Mouse (Mus musculus) WW6 (cell line): ENCODE results near the gene Taz.

ENCODE experiments used
- DNase-seq: peaks from one replicate; pipeline ENCODE4 v3.0.0-alpha.2; 2013; ENCODE audit warnings: low read depth, low spot score

Taz gene

GRCm38 (mm10) chrX:74281732-74282394 lies at the start of gene Taz, which contains the start of gene Dnase1l1:
Taz (plus strand) TSS chrX:74281912.
Dnase1l1 (minus strand) TSS chrX:74282337.
- DNase-seq, result no peak

DNA sequence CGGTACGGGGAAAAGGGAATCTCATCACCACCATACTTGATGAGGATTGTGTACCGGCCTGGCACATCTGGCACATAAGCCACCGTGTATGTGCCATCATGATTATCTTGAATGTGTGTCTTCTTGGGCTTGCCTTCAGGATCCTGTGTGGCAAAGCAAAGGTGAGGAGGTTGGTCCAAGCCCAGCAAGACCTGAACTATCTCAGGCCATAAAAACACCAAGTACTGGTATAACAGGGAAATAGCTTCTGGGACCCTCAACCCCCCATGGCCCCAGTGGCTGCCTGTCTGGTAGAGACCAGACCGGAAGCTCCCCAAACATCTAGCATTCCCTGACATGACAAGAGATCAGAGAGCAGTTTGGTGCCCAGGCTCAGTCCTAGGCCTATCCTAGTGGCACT lies 48.5 kb upstream of the Taz start:
- DNase-seq, result no peak

DNA sequence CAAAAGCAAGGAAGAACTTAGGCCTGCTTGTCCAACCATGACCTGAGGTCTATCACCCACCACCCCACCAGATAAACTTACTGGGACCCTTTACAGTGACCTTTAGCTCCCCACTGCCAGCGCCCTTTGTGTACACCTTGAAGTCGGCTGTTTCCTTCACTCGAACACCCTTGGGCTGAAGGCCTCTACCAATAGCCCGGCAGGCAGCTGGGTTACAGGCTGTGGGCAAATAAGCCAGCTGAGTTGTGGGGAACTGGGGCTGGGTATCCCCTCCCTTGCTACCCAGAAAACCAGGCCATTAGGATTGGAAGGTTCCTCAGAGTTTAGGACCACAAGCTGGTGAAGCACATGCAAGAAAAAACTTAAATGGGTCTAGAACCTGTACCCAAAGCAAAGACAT lies 41.4 kb upstream of the Taz start:
- DNase-seq, result no peak

DNA sequence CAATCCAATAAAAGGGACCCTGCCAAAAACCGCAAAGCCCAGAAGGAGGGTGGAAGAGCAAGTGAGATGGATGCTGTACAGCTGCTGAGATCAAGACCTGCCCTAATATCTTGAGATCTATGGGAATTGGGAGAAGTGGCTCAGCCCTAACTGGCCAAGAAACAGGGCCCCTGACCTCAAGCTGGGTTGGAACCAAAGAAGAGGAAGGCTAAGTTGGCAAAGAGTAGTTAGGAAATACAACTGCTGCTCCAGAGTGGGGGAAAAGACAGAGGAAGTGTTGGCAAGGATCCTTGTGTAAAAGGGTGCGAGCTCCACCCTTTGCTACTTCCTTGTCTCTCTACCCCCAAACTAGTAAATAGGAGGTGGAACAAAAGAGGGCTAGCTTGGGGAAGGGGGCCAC lies 38.3 kb upstream of the Taz start:
- no peak for DNase-seq

DNA sequence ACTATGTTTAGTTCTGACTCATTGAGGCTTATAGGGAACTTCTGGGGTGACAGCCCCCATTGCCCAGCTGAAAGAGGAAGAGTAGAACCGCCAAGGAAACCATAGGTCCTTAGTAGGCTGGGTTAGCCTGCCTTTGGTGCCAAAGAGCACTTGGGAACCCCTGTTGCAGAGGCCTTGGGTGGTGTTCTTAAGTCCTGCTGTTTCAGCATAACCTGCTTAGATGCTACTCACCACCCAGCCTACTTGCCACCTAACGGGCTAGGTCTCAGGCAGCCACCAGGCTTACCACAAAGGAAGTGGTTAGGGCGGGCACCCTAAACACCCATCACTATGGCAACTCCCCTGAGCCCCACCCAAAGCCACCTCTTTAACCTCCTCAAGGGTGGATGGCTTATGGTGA lies 37.9 kb upstream of the Taz start:
- DNase-seq, result no peak

- DNase-seq, result no peak
Measured at GRCm38 (mm10) chrX:74244614-74245083, 37.1 kb upstream of the Taz start.

DNA sequence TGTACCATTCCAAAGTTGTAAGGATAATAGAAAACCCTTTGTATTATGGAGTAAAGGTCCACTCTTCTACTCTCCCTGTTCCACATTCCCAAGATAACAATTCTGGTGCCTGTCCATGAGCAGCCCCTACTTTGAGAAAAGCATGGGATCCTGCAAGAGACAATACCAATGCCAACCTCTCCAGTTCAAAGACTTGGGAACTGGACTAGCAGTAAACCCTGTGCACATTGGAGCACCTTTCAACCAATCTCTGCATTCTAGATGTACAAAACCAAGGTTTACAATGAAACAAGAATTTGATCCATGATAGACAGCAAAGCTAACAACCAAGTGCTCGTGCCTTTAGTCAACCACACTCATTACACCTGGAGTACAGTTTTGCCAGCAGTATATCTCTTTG lies 36.6 kb upstream of the Taz start:
- no peak for DNase-seq

- DNase-seq, result no peak
Measured at GRCm38 (mm10) chrX:74245687-74246086, 36.0 kb upstream of the Taz start.

DNA sequence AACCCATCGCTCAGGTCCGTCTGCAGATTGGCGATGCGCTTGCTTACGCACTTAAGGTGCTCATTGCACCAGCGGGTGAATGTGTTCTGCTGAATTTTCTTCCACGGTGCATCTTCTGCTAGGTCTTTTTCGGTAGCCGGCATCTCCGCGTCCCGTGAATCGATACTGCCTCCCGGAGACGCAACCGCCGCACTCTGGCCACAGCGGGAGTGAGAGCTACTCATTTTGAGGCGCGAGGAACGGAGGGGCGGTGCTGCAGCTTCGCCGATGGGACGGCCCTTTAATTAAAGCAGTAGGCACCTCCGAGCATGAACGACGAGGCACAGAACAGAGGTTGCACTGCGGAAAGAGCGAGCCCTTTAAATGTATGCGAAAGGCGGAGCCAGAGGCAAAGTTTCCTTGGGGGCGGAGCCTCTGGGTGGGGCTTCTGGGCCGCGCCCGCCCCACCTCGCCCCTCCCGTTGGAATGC lies 35.5 kb upstream of the Taz start:
- DNase-seq, result no peak

- DNase-seq, result no peak
Measured at GRCm38 (mm10) chrX:74246693-74247092, 35.0 kb upstream of the Taz start.

GRCm38 (mm10) chrX:74248651-74249050 lies 33.1 kb upstream of the Taz start:
- DNase-seq, result no peak

GRCm38 (mm10) chrX:74249615-74250014 lies 32.1 kb upstream of the Taz start, which contains the start of gene Flna:
Flna (minus strand) TSS chrX:74249820.
- no peak for DNase-seq

DNA sequence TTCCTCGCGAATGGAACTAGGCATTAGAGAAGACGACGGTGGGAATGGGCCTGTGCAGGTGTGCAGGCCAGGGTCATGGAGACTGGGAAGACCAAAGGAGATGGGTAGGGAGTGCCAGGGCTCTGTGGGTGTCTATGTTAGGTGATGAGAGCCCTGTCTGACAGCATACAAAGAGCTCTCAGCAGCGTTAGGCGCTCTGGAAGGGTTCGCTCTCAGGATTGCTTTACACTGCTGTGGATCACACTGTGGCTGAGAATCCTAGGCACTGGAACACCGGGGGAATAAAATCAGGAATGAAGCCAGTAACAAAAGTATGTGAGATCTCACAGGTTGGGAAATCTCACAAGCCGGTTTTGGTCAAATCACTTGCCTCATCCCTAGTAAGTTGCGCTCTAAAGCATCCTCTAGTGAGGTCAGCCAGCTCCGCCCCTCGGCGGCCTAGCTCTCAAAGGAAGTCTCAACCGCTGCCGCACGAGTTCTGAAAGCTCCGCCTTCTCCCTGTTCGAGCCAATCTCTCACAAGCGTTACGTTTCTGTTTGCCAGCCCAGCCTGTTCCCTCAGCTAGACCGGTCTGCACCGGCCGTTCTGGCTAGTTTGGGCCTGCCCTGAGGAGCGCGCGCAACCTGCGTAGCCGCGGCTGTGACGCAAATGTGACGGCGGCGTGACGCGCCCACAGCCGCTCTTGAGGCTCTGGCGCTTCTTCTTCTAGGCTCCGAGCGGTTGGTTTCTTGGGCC lies 27.4 kb upstream of the Taz start, which contains the start of gene Emd:
Emd (plus strand) TSS at position 535 of the 735 bp plus-strand sequence.
- DNase-seq, result no peak

- DNase-seq, result no peak
Measured at GRCm38 (mm10) chrX:74254888-74255565, 26.7 kb upstream of the Taz start.

DNA sequence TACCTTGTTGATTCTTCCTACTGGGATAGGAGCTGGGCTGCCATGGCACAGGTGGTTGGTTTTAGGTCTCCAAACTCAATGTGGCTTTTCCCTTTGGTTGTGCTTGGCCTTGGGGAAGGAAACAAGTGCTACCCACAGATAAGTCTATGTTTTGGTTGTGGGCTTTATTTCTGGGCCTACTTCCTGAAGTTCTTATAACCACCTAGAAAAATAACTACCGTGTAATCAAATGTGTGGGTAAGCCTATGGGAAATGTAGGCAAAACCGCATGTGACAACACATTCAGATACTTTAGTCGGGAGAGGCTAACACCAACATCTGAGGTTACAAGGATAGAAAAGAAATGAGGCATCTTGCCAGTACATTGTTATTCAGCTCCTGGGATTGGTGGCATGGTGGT lies 24.0 kb upstream of the Taz start:
- no peak for DNase-seq

DNA sequence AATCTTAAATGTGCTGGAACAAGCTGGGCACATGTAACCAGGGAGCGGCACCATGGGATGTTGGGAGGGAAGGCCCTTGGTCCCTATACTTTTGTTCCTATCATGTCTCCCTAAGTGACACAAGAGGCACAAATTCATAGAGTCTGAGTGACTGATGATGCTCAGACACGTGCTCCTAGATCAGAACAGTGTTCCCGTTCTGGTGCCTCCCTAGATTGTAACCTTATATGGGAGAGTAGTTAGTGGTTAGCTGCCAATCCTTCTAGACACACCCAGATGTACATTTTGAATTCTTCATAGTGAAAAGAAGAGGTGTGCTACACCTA lies 12.0 kb upstream of the Taz start:
- no peak for DNase-seq

GRCm38 (mm10) chrX:74270062-74270901 lies 11.4 kb upstream of the Taz start, which contains the start of gene Rpl10:
Rpl10 (plus strand) TSS chrX:74270812.
- DNase-seq, result no peak

DNA sequence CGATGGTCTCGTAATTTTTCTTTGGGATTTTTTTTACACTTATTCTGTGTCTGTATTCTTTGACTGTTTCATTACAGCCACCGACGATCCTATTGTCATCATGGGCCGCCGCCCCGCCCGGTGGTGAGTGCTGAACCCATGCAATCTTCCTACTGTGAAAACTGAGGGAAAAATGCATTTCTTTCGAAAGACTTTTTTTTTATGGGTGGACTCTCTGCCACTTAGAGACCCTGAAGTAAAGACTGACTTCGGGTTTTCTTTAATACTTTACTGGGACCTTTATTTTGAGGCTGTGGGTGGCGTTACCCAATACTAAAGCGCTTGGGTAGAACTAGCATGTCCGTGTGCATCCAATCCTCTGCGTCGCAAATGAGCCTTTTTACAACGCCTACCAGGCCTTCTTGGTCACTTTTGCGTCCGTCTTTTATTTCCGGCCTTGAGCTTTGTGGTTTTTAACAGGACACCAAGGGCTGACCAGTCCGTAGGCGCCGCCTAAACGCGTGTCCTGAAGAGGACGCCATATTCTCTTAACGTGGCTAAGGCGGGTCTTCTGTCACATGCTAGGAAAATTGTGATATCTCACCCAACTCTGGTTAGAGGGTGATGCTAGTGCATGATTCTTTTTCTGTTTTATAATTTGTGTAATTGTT lies 10.7 kb upstream of the Taz start:
- no peak for DNase-seq

DNA sequence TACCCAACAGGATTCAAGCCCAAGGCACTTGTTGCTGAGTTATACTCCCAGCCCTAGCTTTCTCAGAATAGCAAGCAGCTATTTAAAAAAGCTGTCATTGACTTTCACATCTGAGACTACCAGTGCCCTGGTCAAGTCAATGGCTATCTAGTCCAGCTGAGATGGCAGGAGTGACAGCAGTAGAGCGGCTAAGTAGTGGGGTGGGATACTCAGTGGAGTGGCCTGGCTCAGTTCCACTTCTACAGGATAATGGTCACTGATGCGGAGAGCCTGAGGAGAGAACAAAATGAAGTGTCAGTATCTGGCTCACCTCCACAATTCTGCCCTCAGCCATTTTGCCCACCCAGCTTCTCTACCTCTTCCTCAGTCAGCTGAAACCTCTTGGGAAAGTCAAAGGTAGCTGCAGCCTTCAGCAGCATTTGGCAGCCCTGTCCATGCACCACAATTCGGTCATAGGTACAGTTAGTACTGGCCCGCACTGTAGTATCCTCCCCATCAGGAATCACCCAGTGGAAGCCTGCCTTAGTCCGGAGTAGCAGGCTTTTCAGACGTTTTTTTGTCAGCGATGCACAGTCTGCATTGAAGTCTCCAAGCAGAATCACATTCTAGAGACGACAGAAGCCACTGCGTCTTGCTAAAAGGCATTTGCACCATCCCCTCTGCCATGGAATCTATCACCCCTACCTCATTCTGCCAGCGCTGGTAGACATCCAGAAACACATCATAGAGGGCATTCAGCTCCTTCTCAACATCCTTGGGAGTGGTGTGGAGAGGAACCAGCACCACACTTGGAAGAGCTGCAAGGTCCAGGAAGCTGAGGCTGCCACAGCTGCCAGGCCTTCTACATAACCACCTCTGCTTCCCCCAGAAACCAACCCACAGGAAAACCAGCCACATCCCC lies 8.0 kb upstream of the Taz start:
- no peak for DNase-seq

DNA sequence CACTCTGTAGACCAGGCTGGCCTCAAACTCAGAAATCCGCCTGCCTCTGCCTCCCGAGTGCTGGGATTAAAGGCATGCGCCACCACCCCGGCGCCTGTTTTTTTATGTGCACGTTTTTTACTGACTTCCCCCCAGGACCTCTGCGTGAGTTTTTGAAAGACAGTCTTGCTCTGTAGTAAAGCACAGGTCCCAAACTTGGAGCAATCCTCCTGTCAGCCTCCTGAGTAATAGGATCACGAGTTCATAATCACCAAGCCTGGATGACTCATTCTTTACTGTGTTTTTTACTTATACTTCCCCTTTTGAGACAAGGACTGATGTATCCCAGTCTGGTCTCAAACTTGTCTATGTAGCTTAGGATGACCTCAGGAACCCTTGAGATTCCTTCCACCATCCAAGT lies 3.8 kb upstream of the Taz start:
- no peak for DNase-seq
